Comparison of ENCODE assay signal across 12 mouse cellular contexts in the genomic region with DNA sequence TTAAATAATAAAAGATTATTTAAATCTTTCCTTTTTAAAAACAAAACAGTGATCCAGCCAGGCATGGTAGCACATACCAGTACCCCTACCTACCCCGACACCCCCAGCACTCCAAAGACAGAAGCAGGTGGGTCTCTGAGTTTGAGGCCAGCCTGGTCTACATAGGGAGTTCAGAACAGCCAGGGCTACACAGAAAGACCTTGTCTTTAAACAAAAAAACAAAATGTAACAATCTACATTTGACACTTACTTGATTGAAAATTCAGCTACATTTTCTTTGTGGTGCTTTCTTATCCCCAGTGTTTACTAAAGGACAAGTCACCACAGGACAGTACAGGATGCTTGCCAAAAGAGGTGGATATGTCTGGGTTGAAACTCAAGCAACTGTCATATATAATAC. TPM values are rescaled to one million over a fixed set of nuclear protein-coding genes. Genes with fewer than 3 reads are reported as not detected.
DNase-seq lines count a peak whose midpoint lies in the region; ATAC-seq lines count a peak whose summit lies in the region.
"Had no signal": no experiment of that assay in that cellular context is flagged by ENCODE, and none has a peak within 500 bp of the region (broad histone marks: within the 10 kb centered on the region; RNA-seq: fewer than 3 reads in every experiment).

TSS of gene Gm49321 (plus strand) at position 301 of the 400 bp plus-strand sequence.

- peaks cover 86% of the 10 kb centered on the region for H3K36me3 ChIP-seq in kidney, embryonic 15.5 days
- H3K36me3 ChIP-seq in embryonic facial prominence, embryonic 10.5 days (replicated peaks), result peaks cover 99% of the 10 kb centered on the region
- H3K36me3 ChIP-seq in forebrain, embryonic 15.5 days, result peaks cover 70% of the 10 kb centered on the region
- H3K36me3 ChIP-seq in limb, embryonic 13.5 days, result peaks cover 79% of the 10 kb centered on the region

- no peaks in the 10 kb centered on the region for H3K9me3 ChIP-seq in kidney, embryonic 15.5 days (replicated peaks)
- H3K9me3 ChIP-seq in embryonic facial prominence, embryonic 10.5 days, result no peaks in the 10 kb centered on the region
- no peaks in the 10 kb centered on the region for H3K9me3 ChIP-seq in forebrain, embryonic 15.5 days
- H3K9me3 ChIP-seq in limb, embryonic 13.5 days, result no peaks in the 10 kb centered on the region

- 92% methylated on average over 1 of the region's 1 CpGs for WGBS in kidney, embryonic 15.5 days
- 94% methylated on average over 1 of the region's 1 CpGs for WGBS in embryonic facial prominence, embryonic 10.5 days
- WGBS in forebrain, embryonic 15.5 days, result 84% methylated on average over 1 of the region's 1 CpGs
- 95% methylated on average over 1 of the region's 1 CpGs for WGBS in limb, embryonic 13.5 days

- H3K27me3 ChIP-seq in kidney, embryonic 15.5 days, result no peaks in the 10 kb centered on the region
- H3K27me3 ChIP-seq in embryonic facial prominence, embryonic 10.5 days (replicated peaks; ENCODE audit: low read depth, poor library complexity, severe bottlenecking), result no peaks in the 10 kb centered on the region
- H3K27me3 ChIP-seq in forebrain, embryonic 15.5 days, result no peaks in the 10 kb centered on the region
- no peaks in the 10 kb centered on the region for H3K27me3 ChIP-seq in limb, embryonic 13.5 days
- H3K27me3 ChIP-seq: CH12.LX had no signal

- H3K27ac ChIP-seq in kidney, embryonic 15.5 days, result no peak within 1 kb of the TSS
- no peak within 1 kb of the TSS for H3K27ac ChIP-seq in embryonic facial prominence, embryonic 10.5 days (replicated peaks)
- H3K27ac ChIP-seq in forebrain, embryonic 15.5 days (replicated peaks), result no peak within 1 kb of the TSS
- H3K27ac ChIP-seq in limb, embryonic 13.5 days, result no peak within 1 kb of the TSS
- H3K27ac ChIP-seq: heart, adult 2 months had no signal

- H3K4me3 ChIP-seq in kidney, embryonic 15.5 days (replicated peaks), result no peak within 1 kb of the TSS
- H3K4me3 ChIP-seq in embryonic facial prominence, embryonic 10.5 days, result no peak within 1 kb of the TSS
- H3K4me3 ChIP-seq in forebrain, embryonic 15.5 days, result no peak within 1 kb of the TSS
- H3K4me3 ChIP-seq in limb, embryonic 13.5 days, result no peak within 1 kb of the TSS
- H3K4me3 ChIP-seq: heart, adult 2 months had no signal

- no peak for DNase-seq in kidney, postnatal 25 days
- no peak for DNase-seq in embryonic facial prominence, embryonic 10.5 days (ENCODE audit: low spot score)
- DNase-seq in cerebellum, adult 18-20 months, result no peak
- no peak for DNase-seq in urinary bladder, postnatal 25 days (ENCODE audit: low spot score)
- no peak for DNase-seq in heart, postnatal 4 days
- DNase-seq: heart, adult 2 months; retina, postnatal 1 day; thymus, adult 18-20 months had no signal

- no peak for ATAC-seq in kidney, embryonic 15.5 days (replicated peaks; ENCODE audit: low FRiP score)
- ATAC-seq in forebrain, embryonic 15.5 days (replicated peaks), result no peak
- ATAC-seq in limb, embryonic 13.5 days (ENCODE audit: low FRiP score, low read depth), result no peak

- H3K4me2 ChIP-seq in kidney, embryonic 15.5 days, result no peak within 1 kb of the TSS
- H3K4me2 ChIP-seq in forebrain, embryonic 15.5 days (replicated peaks), result no peak within 1 kb of the TSS
- no peak within 1 kb of the TSS for H3K4me2 ChIP-seq in limb, embryonic 13.5 days (replicated peaks)

- H3K4me1 ChIP-seq in kidney, embryonic 15.5 days, result no peaks in the 10 kb centered on the region
- no peaks in the 10 kb centered on the region for H3K4me1 ChIP-seq in embryonic facial prominence, embryonic 10.5 days
- H3K4me1 ChIP-seq in forebrain, embryonic 15.5 days, result no peaks in the 10 kb centered on the region
- H3K4me1 ChIP-seq in limb, embryonic 13.5 days, result no peaks in the 10 kb centered on the region

- H3K9ac ChIP-seq in kidney, embryonic 15.5 days, result no peak within 1 kb of the TSS
- no peak within 1 kb of the TSS for H3K9ac ChIP-seq in forebrain, embryonic 15.5 days (replicated peaks)
- no peak within 1 kb of the TSS for H3K9ac ChIP-seq in limb, embryonic 13.5 days

RNA-seq across cellular contexts. Expression of gene Gm49321, which starts in this region (rescaled TPM):
- 10.5 and 12.3 TPM in 2 replicates for polyA plus RNA-seq in kidney, embryonic 15.5 days (2015; fragmentation: Nextera tagmentation; extraction: Ambion mirVana)
- 12.4 and 13.8 TPM in 2 replicates for polyA plus RNA-seq in embryonic facial prominence, embryonic 10.5 days (2016; fragmentation: Nextera tagmentation; extraction: Ambion mirVana)
- 24.3 and 24.6 TPM in 2 replicates for polyA plus RNA-seq in forebrain, embryonic 15.5 days (2015; fragmentation: Nextera tagmentation; extraction: Ambion mirVana)
- 14.3 and 19.1 TPM in 2 replicates for polyA plus RNA-seq in limb, embryonic 13.5 days (2015; fragmentation: Nextera tagmentation; extraction: Ambion mirVana)
- 1 to 10 TPM; 7.1 to 7.6 TPM for total RNA-seq in heart, postnatal 4 days (2021)
- total RNA-seq: CH12.LX had no signal
- polyA plus RNA-seq: heart, adult 2 months had no signal
